Mouse (Mus musculus): ENCODE results near the gene Ppp1r13l. TPM values are rescaled to one million over a fixed set of nuclear protein-coding genes. Genes with fewer than 3 reads are reported as not detected.
A peak's percentile ranks its signal among the peaks of the same experiment; 100 is the strongest.

Gene Ppp1r13l
- total RNA-seq (2021): 1 to 10 TPM; 8.2 to 9.6 TPM
- long read RNA-seq, experiment 1, partial matches to known transcripts: 3 of 6 reads
- long read RNA-seq, experiment 1, other reads (novel, unspliced or antisense): 2 of 6 reads
- long read RNA-seq, experiment 2, partial matches to known transcripts: 6 of 9 reads
- long read RNA-seq, experiment 2, other reads (novel, unspliced or antisense): 3 of 9 reads

DNA sequence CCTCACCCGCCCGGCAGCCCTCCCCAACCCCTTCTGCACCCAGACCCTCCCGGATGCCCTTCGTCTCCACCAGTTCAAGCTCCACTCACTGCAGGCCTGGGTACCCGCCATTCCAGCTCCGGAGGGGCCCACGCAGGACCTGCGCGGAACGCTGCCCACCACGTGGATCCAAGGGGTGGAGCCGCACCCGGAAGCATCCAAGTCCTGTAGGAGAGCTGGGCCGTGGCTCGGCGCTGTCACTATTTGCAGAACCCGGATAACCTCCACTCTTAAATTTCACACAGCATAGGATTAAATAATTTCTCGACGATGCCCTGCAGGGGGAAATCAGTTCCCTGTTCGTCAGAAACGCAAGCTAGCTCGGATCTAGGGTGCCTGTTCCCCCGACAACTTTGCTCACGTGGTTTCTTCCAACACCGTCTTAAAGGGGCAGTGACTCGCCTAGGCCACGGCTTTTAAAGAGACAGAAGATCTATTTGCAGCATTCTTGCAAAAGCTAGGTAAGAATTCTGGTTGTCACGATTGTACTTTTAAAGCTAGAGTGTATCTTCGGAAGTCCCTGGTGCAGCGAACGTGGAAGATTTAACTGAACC, at the start of gene Ppp1r13l, which contains the start of gene Cd3eap:
Gene Ppp1r13l (plus strand): TSS at position 451 of the 593 bp plus-strand sequence.
Gene Cd3eap (minus strand): TSS at position 185 of the 593 bp plus-strand sequence.
- DNase-seq (ENCODE audit: low spot score in 2 of 2): peak; percentile 87 to 90

DNA sequence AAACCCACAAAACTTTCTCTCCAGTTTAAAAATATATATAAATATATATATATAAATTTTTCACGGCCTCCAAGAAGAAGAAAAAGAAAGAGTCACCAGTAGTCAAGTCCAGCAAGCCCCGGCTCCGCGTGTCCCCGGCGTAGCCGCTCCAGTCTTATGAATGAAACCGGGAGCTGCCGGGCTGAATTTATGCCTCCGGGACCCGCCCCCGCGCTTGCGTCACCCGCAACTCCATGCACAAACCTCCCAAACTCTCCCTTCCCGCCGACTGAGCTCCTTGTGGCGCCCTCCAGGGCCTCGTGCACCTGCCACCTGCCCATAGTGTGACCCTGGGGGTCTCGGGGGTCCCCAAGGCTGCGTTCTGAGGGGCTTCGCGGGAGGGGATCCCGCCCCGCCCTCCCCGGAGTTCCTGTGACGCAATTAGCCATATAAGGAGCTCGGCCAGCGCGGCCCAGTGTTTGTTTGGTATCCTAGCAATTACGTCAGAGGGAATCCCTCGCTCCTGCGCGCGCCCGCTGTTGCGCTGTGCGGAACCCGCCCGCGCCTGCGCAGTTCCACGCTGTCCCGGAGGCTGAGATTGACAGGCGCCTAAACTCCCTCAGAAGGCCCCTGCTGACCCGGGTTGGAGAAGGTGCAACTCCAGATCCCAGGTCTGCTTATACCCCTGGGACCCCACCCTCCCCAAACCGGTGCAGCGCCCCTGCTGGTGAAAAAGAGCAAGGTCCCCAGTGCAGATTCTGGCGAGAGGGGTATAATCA, 49.5 kb upstream of the Ppp1r13l start, which contains the start of gene Fosb:
Gene Fosb (minus strand): TSS at position 168 of the 758 bp plus-strand sequence.
- DNase-seq (ENCODE audit: low spot score in 2 of 2): peak; percentile 93 to 95

DNA sequence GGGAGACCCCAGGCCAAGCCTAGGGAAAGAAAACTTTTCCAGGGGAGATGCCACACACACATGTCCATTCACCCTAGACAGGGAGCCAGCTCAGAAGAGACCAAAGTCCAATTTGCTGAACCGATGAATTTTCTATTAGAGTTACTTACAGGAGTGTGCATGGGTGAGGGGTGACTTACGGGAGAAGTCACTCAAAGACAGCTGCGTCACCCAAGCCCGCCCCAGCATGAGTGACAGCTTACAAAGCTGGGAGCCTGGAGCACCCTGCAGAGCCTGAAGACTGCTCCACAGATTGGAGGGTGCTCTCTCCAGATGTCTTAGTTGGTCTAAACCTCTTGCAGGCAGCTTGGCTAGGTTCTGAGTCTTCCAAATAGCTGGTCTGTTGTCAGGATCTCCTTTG, 47.6 kb upstream of the Ppp1r13l start:
- DNase-seq (ENCODE audit: low spot score in 2 of 2): no peak

DNA sequence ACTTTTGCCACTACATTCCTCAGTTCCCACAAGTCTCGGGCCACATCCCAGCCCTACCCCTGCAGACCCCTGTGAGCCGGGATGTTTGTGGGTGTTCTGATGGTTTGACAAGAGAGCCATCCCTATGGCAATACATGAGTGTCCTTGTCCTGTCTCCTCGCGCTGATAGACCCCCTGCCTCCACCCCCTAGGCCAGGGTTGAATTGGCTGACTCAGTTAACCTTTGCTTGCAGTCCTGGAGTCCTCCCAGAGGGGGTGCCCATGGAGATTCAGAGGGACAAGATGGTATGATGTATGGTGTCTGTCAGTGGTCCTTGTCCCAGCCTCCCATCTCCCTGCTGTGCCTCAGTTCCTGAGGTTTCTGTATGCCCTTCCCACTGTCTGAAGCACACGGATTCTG, 45.5 kb upstream of the Ppp1r13l start:
- DNase-seq (ENCODE audit: low spot score in 2 of 2): no peak

DNA sequence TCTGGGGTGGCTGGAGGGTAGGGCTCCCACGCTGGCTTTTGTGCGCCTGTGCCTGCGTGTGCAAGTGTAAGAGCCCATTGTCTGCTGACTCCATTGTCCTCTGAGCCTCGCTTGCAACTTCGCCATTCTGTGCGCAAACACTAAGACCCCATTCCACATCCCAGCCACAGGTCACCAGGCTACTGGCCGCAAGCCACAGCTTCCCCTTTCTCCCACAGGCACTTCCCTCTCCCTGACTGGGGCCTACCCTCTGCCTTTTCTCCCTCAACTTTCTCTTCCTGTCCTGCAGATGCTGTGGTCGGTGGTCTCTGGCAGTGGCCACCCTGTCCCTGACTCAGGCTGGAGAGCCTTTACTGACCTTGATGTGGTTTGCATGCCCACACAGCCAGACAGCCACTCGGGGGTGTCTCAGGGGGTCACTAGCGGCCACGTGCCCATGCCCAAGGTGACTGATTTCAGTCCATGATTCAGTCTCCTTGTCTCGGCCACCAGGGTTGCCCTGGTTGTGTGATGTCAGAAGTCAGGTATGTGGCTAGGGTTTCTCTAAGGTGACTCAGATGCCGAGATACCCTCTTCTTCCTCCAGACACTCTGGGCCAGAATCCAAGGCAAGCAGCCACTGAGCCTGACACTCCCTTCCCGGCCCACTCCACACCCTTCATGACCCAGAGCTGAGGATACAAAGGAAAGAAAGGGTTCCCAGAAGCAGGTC, 42.9 kb upstream of the Ppp1r13l start:
- DNase-seq (ENCODE audit: low spot score in 2 of 2): no peak

DNA sequence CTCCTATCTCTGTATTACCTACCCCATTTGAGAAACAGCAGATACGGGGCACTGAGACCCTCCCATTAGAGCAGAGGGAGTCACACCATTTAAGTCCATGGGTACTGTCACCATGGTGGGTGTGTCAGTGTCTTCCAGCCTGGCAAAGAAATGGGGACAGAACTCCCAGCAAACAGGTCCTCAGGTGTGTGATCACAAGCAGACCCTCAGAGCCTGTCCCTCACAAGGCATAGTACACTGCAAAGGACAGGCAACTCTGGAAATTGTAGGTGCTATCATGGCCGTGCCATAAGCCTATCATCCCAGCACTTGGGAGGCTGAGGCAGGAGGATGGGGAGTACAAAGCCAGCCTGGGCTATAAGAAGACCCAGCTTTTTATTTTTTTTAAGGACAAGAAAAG, 41.3 kb upstream of the Ppp1r13l start:
- DNase-seq (ENCODE audit: low spot score in 2 of 2): no peak

DNA sequence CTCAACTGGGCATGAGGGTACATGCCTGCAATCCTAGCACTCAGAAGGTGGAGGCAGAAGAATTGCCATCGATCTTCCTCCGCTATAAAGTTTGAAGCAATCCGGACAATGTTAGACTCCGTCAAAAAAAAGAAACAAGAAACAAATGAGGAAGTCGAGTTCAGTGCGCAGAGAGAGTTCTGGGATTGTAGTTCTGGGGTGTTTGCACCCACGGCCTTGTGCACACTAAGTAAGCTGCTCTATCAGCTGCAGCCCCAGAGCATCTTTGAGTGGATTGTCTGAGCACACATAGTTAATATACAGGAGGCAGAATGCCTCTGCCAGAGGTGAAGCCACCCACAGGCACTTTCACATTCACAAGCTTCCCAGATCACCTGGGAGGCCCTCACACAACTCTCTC, 40.9 kb upstream of the Ppp1r13l start:
- DNase-seq (ENCODE audit: low spot score in 2 of 2): no peak

DNA sequence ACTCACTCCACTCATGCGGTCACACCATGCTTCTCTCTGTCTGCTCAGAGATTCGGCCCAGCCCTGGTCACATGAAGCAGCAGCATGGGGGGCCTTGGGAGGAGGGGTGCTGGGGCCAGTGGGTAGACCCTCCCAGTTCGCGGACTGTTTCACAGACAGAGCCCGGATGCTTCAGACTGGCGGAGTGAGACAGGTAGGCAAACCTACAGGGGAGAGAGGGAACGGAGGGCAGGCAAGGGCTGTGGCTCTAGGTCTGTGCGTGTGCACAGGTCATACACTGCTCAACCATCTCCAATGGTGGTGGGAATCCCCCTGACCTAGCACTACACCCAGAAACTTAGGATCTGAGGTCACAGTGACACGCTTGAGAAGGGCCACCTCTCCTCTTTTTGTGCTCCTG, 40.1 kb upstream of the Ppp1r13l start:
- no peak for DNase-seq (ENCODE audit: low spot score in 2 of 2)

DNA sequence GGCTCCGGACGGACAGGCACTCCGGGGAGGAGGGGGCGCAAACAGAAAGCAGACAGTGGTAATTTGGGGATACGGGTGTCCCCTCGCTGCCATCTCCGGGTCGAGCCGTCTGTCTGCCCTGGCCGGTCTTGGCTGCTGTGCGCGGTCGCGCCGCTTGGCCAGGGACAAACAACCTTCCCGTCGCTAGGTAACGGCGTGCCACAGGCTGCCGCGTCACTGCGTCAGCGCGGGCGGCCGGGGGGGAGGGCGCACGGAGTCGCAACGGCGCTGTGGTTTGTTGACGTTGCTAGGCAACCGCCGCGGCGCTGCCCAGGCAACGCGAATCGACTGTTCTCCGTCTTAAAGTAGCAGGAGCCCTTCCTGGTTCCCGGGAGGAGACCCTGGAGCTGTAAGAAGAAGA, 39.6 kb upstream of the Ppp1r13l start:
- peak; percentile 93 to 96 for DNase-seq (ENCODE audit: low spot score in 2 of 2)

DNA sequence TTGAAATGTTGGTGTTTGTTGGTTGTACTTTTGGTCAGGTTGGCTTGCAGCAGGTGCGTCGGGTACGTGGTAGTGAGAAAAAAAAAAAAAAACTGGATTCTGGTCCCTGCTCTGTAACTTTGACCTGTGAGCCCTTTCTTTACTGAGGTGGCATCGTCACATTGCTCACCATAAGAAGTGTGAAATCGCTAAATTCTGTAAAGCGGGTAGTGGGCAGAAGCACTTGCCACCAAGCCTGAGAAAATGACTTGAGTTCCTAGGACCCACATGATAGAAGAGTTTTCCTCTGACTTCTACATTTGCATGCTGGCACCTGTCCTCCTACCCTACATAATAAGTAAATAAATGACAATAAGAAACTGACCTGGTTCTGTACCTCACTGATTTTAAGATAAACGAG, 38.9 kb upstream of the Ppp1r13l start:
- DNase-seq (ENCODE audit: low spot score in 2 of 2): no peak

DNA sequence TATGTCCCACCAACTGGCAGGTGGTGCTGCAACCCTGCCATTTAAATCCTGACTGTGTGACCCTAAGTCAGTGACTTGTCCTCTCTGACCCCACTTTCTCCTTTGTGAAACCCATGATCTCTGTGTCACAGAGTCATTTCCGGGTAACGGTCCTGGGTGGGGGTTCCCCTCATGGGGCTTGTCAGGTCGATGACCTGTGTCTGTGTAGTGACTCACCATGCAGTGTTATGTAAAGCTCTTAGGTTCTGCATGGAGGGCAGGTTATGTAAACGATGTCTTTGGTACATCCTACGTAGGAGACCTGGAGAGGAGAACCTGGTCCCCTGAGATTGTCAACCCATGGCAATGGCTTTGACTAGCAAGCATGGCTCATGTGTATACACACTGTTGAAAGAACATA, 38.1 kb upstream of the Ppp1r13l start:
- no peak for DNase-seq (ENCODE audit: low spot score in 2 of 2)

DNA sequence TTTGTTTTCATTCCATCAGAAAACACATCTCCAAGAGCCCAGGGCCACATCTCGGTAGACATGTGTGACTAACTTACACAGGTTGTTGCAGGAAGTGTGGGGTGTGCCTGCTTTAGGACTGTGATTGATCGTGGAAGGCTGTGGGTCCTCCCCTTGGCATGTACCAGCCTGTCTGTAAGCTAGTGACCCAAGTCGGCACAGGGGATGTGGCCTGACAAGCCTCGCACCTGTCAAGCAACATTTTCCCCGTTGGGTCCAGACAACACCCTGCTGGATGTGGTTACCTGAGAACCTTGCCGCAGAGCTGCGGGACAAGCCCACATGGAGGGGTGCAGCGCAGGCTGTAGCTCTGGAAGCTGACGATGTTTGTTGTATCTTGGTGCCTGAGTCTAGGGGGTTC, 37.1 kb upstream of the Ppp1r13l start:
- DNase-seq (ENCODE audit: low spot score in 2 of 2): no peak

DNA sequence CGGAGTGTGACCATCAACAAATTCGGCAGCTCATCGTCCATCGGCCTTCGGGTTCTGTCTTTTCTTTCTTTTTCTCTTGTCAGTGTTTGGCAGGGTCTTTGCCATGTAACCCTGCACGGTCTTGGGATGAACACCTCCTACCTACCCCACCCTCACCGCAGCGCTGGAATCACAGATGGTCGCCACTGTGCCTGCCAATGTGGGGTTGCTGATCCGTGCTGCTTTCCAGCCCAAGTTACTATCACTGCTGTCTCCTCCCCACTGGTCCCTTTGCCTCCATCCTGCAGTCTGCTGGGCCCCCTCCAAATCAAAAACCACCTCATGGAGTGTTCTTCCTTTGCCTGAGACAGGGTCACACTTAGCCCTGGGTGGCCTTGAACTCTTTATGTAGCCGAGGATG, 35.3 kb upstream of the Ppp1r13l start:
- DNase-seq (ENCODE audit: low spot score in 2 of 2): no peak

DNA sequence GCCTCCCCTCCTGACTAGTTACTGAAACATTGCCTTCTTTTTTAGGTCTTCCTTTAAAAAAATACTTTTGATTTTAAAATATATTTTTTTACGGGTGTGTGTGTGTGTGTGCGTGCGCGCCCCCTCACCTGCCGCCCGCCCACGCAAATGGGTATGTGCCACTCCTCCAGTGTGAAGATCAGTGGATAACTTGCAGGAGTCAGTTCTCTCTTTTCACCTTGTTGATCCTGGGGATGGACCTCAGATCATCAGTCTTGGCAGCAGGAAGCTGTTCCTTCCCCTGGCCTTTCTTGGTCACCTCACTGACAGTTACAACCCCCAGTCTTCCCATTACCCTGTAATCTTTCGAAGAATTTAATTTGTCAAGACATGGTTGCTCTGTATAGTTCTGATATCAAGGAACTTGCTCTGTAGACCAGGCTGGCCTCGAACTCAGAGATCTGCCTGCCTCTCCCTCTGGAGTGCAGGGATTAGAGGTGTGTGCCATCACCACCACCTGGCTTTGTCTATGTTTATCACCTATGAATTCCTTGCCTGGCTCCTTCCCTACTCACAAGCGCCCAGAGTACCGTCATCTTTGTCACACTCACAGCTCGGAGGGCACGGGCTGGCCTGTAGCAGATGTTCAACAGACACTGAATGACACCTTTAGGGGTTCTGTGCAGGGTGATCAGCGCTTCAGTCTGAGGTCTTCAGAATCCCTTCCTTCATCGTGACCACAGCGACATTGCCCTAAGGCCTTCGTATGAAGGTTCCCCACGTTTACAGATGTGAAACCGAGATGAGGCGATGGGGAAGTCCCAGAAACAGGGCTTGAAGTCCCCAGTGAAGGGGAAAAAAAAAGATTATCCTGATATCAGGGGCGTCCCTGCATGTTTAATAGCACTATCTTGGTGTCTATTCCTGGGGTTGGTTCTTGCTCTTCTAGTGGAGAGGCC, 34.0 kb upstream of the Ppp1r13l start:
- no peak for DNase-seq (ENCODE audit: low spot score in 2 of 2)

DNA sequence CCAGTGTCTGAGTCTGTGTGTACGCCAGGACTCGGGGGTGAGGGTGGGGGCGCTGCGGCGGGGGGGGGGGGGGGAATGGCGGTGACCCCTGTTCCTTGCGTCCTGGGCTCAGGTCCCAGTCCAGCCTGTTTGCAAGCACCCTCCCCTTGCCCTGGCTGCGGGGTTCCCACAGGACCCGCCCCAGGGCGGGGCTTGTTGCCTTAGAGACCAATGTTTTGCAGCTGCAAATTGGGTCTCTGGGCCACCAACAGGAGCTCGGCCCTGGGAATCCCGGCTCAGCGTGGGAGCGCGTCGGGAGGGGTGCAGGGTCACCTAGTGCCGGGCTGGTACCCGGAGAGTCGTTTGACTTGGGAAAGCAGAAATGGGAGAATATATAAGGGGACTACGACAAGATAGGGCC, 33.2 kb upstream of the Ppp1r13l start:
- peak; percentile 73 to 77 for DNase-seq (ENCODE audit: low spot score in 2 of 2)

DNA sequence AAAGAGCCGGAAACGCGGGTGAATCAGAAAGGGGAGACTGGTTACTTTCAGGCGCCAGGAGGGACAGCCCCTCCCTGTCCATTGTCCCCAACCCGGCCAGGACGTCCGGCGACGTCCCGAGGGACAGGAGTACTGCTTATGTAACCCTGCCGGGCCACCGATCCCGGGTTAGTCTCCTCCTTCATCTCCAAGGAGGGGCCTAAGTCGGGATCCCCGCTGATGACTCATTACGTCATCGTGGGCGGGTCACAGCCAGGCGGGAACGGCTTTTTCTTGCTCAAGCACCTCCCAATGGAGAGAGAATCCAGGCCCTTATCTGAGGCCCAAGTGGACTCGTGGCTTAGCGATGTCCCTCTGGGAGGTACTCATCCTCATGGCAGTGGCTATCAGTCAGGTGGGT, 32.4 kb upstream of the Ppp1r13l start:
- DNase-seq (ENCODE audit: low spot score in 2 of 2): peak; percentile 88 to 90

DNA sequence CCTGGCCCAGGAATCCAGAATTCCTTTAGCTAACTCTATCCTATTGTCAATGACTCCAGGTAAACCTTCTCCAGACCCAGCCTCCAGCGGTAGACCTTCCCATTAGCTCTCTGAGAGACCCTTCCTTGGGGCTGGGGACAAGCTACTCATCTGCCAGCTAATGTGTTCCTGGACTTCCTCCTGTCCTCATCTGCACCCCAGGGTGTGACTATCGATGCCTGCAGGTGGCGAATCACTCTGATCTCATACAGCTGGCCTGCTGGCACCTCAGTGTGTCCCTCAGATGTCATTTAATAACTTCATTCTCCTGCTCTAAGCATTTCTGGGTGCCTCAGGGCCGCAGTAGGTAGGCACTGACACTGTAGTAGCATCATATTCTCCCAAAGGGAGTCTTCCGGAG, 31.8 kb upstream of the Ppp1r13l start:
- DNase-seq (ENCODE audit: low spot score in 2 of 2): no peak

DNA sequence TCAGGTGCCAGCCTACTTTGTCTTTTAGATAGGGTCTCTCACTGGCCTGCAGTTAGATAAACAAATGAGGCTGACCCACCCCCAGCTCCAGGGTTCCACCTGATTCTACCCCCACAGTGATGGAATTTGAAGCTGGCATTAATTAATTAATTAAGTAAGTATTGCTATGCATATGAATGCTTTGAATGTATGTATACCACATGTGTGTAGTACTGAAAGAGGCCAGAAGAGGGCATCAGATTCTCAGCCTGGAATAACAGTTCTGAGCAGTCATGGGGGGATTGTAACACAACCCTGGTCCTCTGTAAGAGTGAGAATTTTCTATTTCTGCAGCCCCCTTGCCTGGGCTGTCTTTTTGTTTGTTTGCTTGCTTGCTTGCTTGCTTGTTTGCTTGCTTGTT, 31.1 kb upstream of the Ppp1r13l start:
- no peak for DNase-seq (ENCODE audit: low spot score in 2 of 2)

DNA sequence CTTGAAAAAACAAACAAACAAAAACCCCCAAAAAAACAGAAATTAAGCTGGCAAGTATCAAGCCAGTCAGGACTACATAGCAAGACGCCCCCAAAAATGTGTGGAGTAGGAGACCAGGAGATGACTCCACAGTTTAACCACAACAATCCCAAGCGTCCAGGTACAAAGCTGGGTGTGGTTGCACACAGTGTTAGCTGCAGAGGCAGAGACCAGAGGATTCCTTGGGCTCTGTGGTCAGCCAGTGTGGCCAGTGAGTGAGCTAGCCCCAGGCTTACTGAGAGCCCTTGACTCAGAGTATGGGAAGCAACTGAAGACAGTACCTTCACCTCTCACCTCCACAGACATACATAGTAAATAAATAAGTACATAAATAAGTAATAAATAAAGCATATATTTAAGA, 27.6 kb upstream of the Ppp1r13l start:
- no peak for DNase-seq (ENCODE audit: low spot score in 2 of 2)

DNA sequence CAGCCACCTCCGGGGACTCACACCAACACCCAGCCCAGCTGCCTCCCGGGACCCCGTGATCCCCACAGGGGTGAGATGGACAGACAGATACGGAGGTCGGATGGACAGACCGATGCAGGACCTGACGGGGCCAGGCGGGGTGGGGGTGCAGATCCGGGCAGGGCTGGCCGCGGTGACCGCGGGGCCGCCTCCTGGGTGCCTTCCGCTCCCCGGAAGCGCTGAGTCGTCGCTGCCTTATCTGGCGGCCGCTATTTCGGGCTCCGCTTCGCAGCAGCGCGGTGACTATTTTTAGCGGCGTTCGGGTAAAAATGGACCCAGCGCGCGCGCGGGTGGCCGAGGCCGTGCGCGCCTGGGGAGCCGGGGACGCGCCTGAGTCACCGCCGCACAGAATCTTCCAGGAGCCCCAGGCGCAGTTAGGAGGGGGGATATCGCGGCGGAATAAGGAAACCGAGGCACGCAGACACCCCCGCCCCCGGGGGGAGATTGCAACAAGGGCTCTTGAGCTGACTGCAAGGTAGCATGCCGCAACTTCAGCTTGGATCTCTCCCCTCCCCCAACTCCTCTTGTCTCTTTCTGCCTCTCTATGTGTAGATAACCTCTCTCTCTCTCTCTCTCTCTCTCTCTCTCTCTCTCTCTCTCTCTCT, 26.7 kb upstream of the Ppp1r13l start:
- DNase-seq (ENCODE audit: low spot score in 2 of 2): peak; percentile 83 to 91

Measured in left cerebral cortex, adult 18-20 months (tissue).